Mouse (Mus musculus) brain, embryonic 18.5 days (tissue): ENCODE results near the gene Rusc2.

Experiments used
- DNase-seq: peaks from one replicate; pipeline ENCODE4 v3.0.0-alpha.2; 2012; ENCODE audit warnings: low read depth, low spot score

The Rusc2 gene

DNA sequence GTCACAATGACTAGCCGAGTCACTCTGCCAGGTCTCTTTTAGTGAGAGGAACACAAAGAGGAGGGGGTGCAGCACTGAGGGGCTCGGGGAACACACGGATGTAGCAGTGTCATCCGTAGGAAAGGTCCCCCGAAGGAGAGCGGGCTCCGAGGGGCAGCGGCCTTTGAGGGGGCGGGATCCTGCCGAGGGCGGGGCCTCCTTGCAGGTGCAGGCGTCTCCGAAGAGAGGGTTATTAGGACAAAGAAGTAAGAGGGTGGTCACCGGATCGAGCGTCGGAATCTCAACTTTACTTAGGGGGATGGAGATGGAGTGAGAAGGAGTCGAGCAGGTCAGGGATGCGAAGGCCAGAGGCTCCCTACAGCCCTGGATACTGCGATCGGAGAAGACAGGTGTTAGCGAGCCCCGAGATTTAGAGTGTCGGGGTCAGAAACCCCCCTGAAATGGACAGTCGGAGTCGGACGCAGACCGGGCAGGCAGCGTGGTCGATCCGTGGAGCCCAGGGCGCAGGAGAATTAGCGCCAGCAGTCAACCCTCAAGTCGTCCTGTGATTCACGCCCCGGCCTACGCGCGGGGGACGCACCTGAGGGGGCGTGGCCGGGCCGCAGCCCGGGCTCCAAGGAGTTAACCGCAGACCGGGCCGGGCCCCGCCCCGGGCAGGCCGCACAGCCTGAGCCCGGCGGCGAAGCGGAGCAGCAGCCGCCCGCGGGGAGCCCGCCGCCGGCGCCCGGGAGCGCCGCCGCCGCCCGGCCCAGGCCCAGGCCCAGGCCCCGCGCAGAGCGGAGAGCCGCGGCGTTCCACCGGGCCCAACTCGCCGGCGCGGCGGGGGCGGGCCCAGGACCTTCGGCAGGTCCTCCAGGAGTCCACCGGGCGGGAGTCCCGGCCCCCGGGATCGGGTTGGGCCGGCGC lies 60.9 kb downstream of the Rusc2 start:
- DNase-seq: no peak

- DNase-seq: no peak
These were observed 61.7 kb downstream of the Rusc2 start for GRCm38 (mm10) chr4:43443511-43443910.

- DNase-seq: no peak
These were observed 65.5 kb downstream of the Rusc2 start for GRCm38 (mm10) chr4:43447251-43447650.

- DNase-seq: no peak
These were observed 66.8 kb downstream of the Rusc2 start for GRCm38 (mm10) chr4:43448554-43448953.

- DNase-seq: no peak
These were observed 70.5 kb downstream of the Rusc2 start for GRCm38 (mm10) chr4:43452315-43452714.

DNA sequence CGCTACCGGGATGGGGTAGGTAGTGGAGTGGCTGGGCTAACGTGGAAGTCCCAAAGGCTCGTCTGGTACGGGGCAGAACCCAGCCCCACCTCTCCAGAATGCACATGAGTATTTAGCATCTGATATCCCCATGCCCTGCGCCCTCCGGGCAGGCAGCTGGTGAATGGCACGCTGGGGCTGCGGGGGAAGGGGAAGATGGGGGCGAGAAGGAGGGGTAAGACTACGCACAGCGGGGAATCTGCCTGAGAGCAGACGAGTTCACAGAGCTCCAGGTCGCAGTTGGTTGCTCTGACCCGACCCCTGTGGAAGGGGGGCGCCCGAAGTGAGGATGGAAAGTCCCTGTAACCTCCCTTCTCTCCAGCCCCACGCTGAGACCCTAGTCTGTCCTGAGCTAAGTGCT lies 71.6 kb downstream of the Rusc2 start:
- DNase-seq: no peak

GRCm38 (mm10) chr4:43454041-43454836 lies 72.5 kb downstream of the Rusc2 start, which contains the start of gene Cd72:
Gene Cd72, minus strand, starts transcription at chr4:43454628.
- DNase-seq: no peak

DNA sequence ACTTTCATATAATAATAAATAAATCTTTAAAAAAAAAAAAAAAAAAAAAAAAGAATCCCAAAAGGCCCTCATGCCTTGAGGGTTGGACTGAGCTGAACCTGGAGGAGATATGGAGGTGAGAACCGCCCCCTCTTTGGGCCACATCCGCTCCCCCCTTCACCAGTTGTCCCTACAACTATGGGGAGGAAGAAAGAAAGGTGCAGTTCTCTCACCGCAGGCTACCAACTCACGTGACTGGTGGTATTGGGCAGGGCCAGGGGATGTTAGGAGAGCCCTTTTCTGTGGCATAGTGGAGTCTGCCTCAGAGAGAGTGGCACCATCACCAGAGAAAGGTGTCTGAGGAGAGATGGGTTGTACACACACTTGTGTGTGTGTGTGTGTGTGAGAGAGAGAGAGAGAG lies 74.7 kb downstream of the Rusc2 start:
- no peak for DNase-seq

DNA sequence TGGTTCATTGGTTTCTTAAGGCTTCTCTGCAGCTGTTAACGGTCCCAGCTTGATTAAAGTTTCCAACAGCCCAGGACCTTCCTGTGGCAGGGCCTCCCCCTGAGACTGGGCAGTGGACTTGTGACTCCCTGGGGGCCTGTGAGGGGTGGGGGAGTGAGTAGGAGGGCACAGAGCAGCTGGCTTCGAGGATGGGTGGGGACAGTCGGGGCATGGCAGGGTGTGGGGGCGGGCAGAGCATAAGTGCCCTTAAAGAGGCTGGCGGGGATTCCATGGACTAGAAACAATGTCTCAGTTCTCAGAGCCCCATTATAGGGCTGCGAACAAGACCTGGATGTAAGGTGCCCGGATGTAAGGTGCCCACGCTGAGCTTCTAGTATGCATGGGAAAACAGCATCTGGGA lies 75.3 kb downstream of the Rusc2 start:
- no peak for DNase-seq

GRCm38 (mm10) chr4:43463102-43463501 lies 81.3 kb downstream of the Rusc2 start:
- no peak for DNase-seq

DNA sequence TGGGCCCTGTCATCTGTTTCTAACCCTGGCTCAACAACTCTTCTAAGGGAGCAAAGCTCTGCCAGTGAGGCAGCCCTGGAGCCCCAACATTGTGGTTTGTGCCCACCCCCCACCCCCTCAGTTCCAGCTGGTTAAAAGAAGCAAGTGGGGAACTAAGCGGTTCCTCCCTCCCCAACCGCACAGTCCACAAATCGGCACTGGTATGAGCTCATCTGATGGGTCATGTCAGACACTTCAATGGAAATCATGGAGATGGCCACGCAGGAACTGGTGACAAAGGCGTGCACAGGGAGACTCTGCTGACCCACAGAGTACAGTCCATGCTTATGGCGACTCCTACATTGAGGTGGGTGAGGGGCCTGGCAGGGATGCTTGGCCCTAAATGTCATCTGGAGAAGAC lies 84.2 kb downstream of the Rusc2 start:
- DNase-seq: no peak

DNA sequence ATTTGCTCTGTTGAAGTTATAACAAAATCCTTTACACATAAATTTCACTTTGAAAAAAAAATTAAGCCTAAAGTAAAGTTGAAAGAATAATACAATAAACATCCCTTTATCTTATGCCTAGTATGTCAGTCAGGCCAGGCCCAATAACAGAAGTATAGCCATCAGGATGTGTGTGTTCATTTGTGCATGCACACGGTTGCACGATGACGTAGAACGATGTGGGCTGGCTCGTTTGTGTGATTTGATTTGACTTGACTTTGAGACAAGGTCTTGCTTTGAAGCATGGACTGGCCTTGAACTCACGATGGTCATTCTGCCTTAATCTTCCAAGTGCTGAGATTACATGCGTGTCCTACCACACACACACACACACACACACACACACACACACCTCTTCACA lies 85.1 kb downstream of the Rusc2 start:
- no peak for DNase-seq

- no peak for DNase-seq
These were observed 88.5 kb downstream of the Rusc2 start for GRCm38 (mm10) chr4:43470301-43470700.

DNA sequence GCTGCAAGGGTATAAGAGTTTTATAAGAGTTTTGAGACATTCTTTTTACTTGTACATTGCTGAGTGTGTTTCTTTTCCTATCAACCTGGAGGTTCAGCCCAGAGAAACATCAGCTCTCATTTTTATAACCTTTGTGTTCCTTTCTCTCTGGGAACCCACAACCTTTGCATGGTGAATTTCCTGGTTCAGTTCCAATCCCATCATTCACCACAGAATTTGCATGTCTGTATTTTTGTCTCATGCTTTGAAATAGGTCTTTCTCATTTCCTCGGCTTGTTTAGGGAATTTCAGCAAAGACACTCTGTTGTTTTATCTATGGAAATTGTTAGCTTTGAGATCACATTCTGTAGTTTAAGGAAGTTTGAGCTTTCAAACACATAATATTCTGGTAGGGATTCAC lies 91.9 kb downstream of the Rusc2 start:
- no peak for DNase-seq

DNA sequence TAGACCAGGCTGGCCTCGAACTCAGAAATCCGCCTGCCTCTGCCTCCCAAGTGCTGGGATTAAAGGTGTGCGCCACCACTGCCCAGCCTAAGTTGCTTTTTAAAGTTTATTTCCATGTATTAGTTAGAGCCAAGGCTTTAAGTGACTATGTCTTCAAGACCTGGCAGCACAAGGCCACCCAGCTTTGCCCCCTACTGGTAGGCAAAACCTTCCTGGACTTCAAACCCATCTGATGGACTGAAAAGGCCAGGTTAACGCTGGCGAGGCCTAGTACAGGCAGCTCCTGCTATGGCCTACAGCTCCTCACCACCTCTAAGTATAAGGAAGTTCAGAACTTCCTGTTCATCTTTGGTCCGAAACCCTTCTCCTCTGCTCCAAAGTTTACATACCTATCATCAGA lies 94.8 kb downstream of the Rusc2 start:
- no peak for DNase-seq
